Mouse (Mus musculus) testis, adult 2 months (tissue): ENCODE data around the gene Olfr1099. TPM values are rescaled to one million over a fixed set of nuclear protein-coding genes. Genes with fewer than 3 reads are reported as not detected.

Source experiments
- H3K27ac ChIP-seq: fragments of 200-500 bp; 2 replicates; pipeline ENCODE4 v1.5.1; 2012; ENCODE audit warnings: low read depth, low read length; ENCODE audit not compliant: control insufficient read depth, insufficient read depth
- H3K27me3 ChIP-seq: fragments of 200-500 bp; 2 replicates; pipeline ENCODE4 v1.6.1; 2012; ENCODE audit warnings: mild to moderate bottlenecking, low read length, moderate library complexity; ENCODE audit not compliant: control insufficient read depth, insufficient read depth
- H3K36me3 ChIP-seq: fragments of 200-500 bp; 2 replicates; pipeline ENCODE4 v1.6.1; 2012; ENCODE audit warnings: mild to moderate bottlenecking, low read length; ENCODE audit not compliant: control insufficient read depth, insufficient read depth
- H3K4me1 ChIP-seq: fragments of 200-500 bp; 2 replicates; pipeline ENCODE4 v1.6.1; 2012; ENCODE audit warnings: low read length; ENCODE audit not compliant: control insufficient read depth, insufficient read depth
- H3K4me3 ChIP-seq: fragments of 200-500 bp; 2 replicates; pipeline ENCODE4 v1.5.1; 2012; ENCODE audit warnings: low read depth, mild to moderate bottlenecking, low read length, moderate library complexity, mixed read lengths; ENCODE audit not compliant: control insufficient read depth
- CTCF ChIP-seq: fragments of 200-500 bp; IDR thresholded peaks from 2 replicates; pipeline ENCODE4 v1.5.1; 2012; ENCODE audit warnings: low read depth, mild to moderate bottlenecking, inconsistent platforms, low read length, moderate library complexity; ENCODE audit not compliant: control insufficient read depth, insufficient read depth, insufficient replicate concordance
- POLR2A ChIP-seq: fragments of 200-500 bp; IDR thresholded peaks from 2 replicates; pipeline ENCODE4 v1.6.1; 2012; ENCODE audit warnings: low read depth, mild to moderate bottlenecking, inconsistent platforms, low read length, moderate library complexity; ENCODE audit not compliant: control insufficient read depth
- polyA plus RNA-seq: library from polyadenylated mRNA; depleted of rRNA; stranded (reverse); fragments of >200 nt; gene quantifications from 2 replicates; pipeline ENCODE4 v1.2.3, GENCODE M21; 2012; rRNA removed

Gene Olfr1099
- polyA plus RNA-seq: not detected in 2 replicates

GRCm38 (mm10) chr2:86960593-86960992, at the start of gene Olfr1099:
Gene Olfr1099 (minus strand): TSS chr2:86960693.
- Histone ChIP-seq H3K4me1 (no peaks in the 10 kb centered on the region), H3K27ac (no peak within 1 kb of the TSS), H3K4me3 (no peak within 1 kb of the TSS), H3K36me3 (no peaks in the 10 kb centered on the region), H3K27me3 (no peaks in the 10 kb centered on the region)
- TF ChIP-seq POLR2A (no peak), CTCF (no peak)

GRCm38 (mm10) chr2:86998098-86998497, 37.6 kb upstream of the Olfr1099 start, which contains the start of gene Olfr1102:
Gene Olfr1102 (plus strand): TSS chr2:86998398.
- no peak within 1 kb of the TSS for H3K4me3 ChIP-seq
- no peaks in the 10 kb centered on the region for H3K36me3 ChIP-seq
- no peak within 1 kb of the TSS for H3K27ac ChIP-seq
- no peaks in the 10 kb centered on the region for H3K4me1 ChIP-seq
- TF ChIP-seq POLR2A (no peak), CTCF (no peak)
- no peaks in the 10 kb centered on the region for H3K27me3 ChIP-seq

DNA sequence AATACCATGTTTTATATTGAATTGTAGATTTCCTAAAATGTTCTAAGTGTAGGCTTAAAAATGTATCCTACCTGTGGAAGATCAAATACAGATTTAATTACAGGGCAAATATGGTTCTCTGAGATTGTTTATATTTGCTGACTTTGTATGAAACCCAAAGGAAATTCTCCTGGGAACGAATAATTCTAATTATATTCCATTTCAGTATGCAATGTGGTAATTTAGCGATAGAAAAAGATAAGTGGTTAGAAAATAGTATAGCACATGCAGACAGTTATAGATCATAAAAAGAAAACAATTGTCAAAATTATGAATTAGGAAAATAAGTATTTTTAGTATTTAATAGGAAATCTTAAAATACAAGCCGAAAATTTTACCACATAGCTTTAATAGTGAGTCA, 30.6 kb upstream of the Olfr1099 start, which contains the start of gene Olfr1101:
Gene Olfr1101 (minus strand): TSS at position 101 of the 400 bp plus-strand sequence.
- no peaks in the 10 kb centered on the region for H3K4me1 ChIP-seq

DNA sequence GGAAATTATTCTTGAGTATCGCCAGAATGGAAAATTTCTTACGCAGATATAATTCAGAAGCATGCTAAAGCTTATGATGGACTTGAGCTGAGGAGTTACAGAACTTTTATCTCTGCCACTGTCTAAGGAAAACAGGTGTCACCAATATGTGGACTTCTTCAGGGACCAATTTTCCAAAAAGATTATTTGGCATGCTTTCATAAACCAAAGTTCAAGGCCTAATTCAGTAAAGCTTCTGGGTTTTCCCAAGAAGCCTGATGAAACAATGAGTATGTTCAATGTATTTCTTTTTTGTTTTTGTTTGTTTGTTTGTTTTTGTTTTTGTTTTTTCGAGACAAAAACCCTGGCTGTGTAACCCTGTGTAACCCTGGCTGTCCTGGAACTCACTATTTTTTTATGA, 19.4 kb upstream of the Olfr1099 start, which contains the start of gene Olfr1100:
Gene Olfr1100 (minus strand): TSS at position 101 of the 400 bp plus-strand sequence.
- H3K27me3 ChIP-seq: no peaks in the 10 kb centered on the region
- no peak within 1 kb of the TSS for H3K4me3 ChIP-seq
- no peak within 1 kb of the TSS for H3K27ac ChIP-seq
- TF ChIP-seq POLR2A (no peak), CTCF (no peak)
- no peaks in the 10 kb centered on the region for H3K4me1 ChIP-seq
- H3K36me3 ChIP-seq: no peaks in the 10 kb centered on the region

More for the DNA sequence above, 30.6 kb upstream of the Olfr1099 start, which contains the start of gene Olfr1101:
- TF ChIP-seq CTCF (no peak), POLR2A (no peak)
- no peak within 1 kb of the TSS for H3K27ac ChIP-seq
- no peaks in the 10 kb centered on the region for H3K27me3 ChIP-seq
- H3K4me3 ChIP-seq: no peak within 1 kb of the TSS
- no peaks in the 10 kb centered on the region for H3K36me3 ChIP-seq

- TF ChIP-seq CTCF (no peak), POLR2A (no peak)
- H3K27ac ChIP-seq: no peak overlapping the region
- no peak overlapping the region for H3K4me3 ChIP-seq
- no peaks in the 10 kb centered on the region for H3K27me3 ChIP-seq
- H3K36me3 ChIP-seq: no peaks in the 10 kb centered on the region
- H3K4me1 ChIP-seq: no peaks in the 10 kb centered on the region
Observed at GRCm38 (mm10) chr2:86926557-86926956, 33.9 kb downstream of the Olfr1099 start.

DNA sequence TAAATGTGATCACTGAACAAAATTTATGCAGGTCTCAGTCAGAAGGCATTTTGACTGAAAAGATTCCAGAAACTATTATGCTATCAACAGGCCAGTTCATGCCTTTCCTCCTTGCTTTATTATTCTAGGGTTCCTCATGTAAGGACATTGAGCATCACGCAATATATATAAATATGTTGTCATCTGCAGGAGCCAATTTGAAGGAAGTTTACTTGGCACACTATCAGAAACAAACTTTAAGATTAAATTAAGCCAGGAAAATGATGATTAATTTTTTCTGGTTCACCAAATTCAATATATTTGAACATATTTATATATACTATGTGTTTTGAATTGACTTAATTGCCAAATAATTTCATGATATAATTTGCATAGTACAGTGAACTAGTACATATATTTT, 36.0 kb downstream of the Olfr1099 start, which contains the start of gene Olfr1098:
Gene Olfr1098 (minus strand): TSS at position 101 of the 400 bp plus-strand sequence.
- Histone ChIP-seq H3K27ac (no peak within 1 kb of the TSS), H3K27me3 (no peaks in the 10 kb centered on the region), H3K4me3 (no peak within 1 kb of the TSS), H3K36me3 (no peaks in the 10 kb centered on the region), H3K4me1 (no peaks in the 10 kb centered on the region)
- no peak for TF ChIP-seq CTCF
- TF ChIP-seq POLR2A: no peak

DNA sequence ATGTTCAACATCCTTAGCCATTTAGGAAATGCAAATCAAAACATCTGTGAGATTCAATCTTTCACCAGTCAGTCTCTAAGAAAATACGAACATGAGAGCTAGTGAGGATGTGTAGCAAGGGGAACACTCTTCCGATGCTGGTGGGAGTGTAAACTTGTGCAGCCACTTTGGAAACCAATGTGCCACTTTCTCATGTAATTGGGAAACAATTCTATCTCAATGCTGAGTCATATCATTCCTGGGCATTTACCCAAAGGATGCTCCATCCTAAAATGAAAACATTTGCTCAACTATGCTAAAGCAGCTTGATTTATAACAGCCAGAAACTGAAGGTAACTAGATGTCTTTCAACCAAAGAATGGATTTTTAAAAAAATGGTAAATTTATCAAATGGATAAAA, 54.8 kb downstream of the Olfr1099 start:
- Histone ChIP-seq H3K27ac (no peak overlapping the region), H3K27me3 (no peaks in the 10 kb centered on the region), H3K4me3 (no peak overlapping the region), H3K36me3 (no peaks in the 10 kb centered on the region), H3K4me1 (no peaks in the 10 kb centered on the region)
- no peak for TF ChIP-seq CTCF
- no peak for TF ChIP-seq POLR2A

Other genes with a start within 250 kb of the Olfr1099 start
- gene Olfr1089, start 227.0 kb downstream of the Olfr1099 start, polyA plus RNA-seq: not detected in 2 replicates
- 0.12 TPM in 1 of 2 replicates, not detected in the other for gene Olfr1090, start 201.7 kb downstream of the Olfr1099 start, polyA plus RNA-seq
- gene Olfr1093, start 178.2 kb downstream of the Olfr1099 start, polyA plus RNA-seq: not detected in 2 replicates
- gene Olfr141, start 150.7 kb downstream of the Olfr1099 start, polyA plus RNA-seq: not detected in 2 replicates
- gene Olfr1094, start 136.0 kb downstream of the Olfr1099 start, polyA plus RNA-seq: not detected in 2 replicates
- not detected in 2 replicates for gene Olfr1095, start 109.0 kb downstream of the Olfr1099 start, polyA plus RNA-seq
- not detected in 2 replicates for gene Gm13723, start 85.9 kb downstream of the Olfr1099 start, polyA plus RNA-seq
- gene Olfr1097, start 68.5 kb downstream of the Olfr1099 start, polyA plus RNA-seq: not detected in 2 replicates
- not detected in 2 replicates for gene Olfr1098, start 36.1 kb downstream of the Olfr1099 start, polyA plus RNA-seq
- not detected in 2 replicates for gene Olfr1100, start 19.3 kb upstream of the Olfr1099 start, polyA plus RNA-seq
- not detected in 2 replicates for gene Olfr1101, start 30.5 kb upstream of the Olfr1099 start, polyA plus RNA-seq
- gene Olfr1102, start 37.7 kb upstream of the Olfr1099 start, polyA plus RNA-seq: not detected in 2 replicates
- gene Olfr1104, start 66.4 kb upstream of the Olfr1099 start, polyA plus RNA-seq: not detected in 2 replicates
- not detected in 2 replicates for gene Olfr1105, start 75.8 kb upstream of the Olfr1099 start, polyA plus RNA-seq
- not detected in 2 replicates for gene Olfr1106, start 91.6 kb upstream of the Olfr1099 start, polyA plus RNA-seq
- gene Olfr1107, start 115.1 kb upstream of the Olfr1099 start, polyA plus RNA-seq: not detected in 2 replicates
- gene Olfr1109, start 135.3 kb upstream of the Olfr1099 start, polyA plus RNA-seq: not detected in 2 replicates
- gene Olfr259, start 153.9 kb upstream of the Olfr1099 start, polyA plus RNA-seq: not detected in 2 replicates
- gene Olfr1110, start 179.6 kb upstream of the Olfr1099 start, polyA plus RNA-seq: not detected in 2 replicates
- not detected in 2 replicates for gene Olfr1111, start 191.9 kb upstream of the Olfr1099 start, polyA plus RNA-seq
- not detected in 2 replicates for gene Olfr1112, start 227.1 kb upstream of the Olfr1099 start, polyA plus RNA-seq
- not detected in 2 replicates for gene Olfr1113, start 248.3 kb upstream of the Olfr1099 start, polyA plus RNA-seq